Mouse (Mus musculus) forebrain, postnatal 0 days (tissue): ENCODE measurements around the gene Efnb2. TPM values are rescaled to one million over a fixed set of nuclear protein-coding genes. Genes with fewer than 3 reads are reported as not detected.

Experiments used
- ATAC-seq: fragments of 200-750 bp; cut with Nextera tagmentation; 2 replicates; pipeline ENCODE4 v1.8.0; 2017; ENCODE audit warnings: mild to moderate bottlenecking, moderate library complexity
- DNase-seq: peaks from one replicate; pipeline ENCODE4 v3.0.0-alpha.2; 2015
- H3K27ac ChIP-seq: fragments of 300-500 bp; sonication (generic); 2 replicates; pipeline ENCODE4 v1.5.1; 2014; ENCODE audit warnings: low read depth, mild to moderate bottlenecking, antibody characterized with exemption, low read length, moderate library complexity, mixed read lengths
- H3K27me3 ChIP-seq: fragments of 300-500 bp; sonication (generic); 2 replicates; pipeline ENCODE4 v1.6.1; 2014; ENCODE audit warnings: mild to moderate bottlenecking, low read length, mixed read lengths; ENCODE audit not compliant: insufficient read depth
- H3K36me3 ChIP-seq: fragments of 300-500 bp; sonication (generic); 2 replicates; pipeline ENCODE4 v1.6.1; 2014; ENCODE audit warnings: mild to moderate bottlenecking, moderate library complexity; ENCODE audit not compliant: insufficient read depth
- H3K4me1 ChIP-seq: fragments of 300-500 bp; sonication (generic); 2 replicates; pipeline ENCODE4 v1.6.1; 2014; ENCODE audit warnings: antibody characterized with exemption; ENCODE audit not compliant: insufficient read depth
- H3K4me2 ChIP-seq: fragments of 300-500 bp; sonication (generic); 2 replicates; pipeline ENCODE4 v1.6.1; 2014; ENCODE audit warnings: low read depth, mild to moderate bottlenecking, moderate library complexity
- H3K4me3 ChIP-seq: fragments of 300-500 bp; sonication (generic); 2 replicates; pipeline ENCODE4 v1.5.1; 2014; ENCODE audit warnings: low read depth, low read length, mixed read lengths
- H3K9ac ChIP-seq: fragments of 300-500 bp; sonication (generic); 2 replicates; pipeline ENCODE4 v1.6.1; 2014; ENCODE audit warnings: mild to moderate bottlenecking
- H3K9me3 ChIP-seq: fragments of 300-500 bp; sonication (generic); 2 replicates; pipeline ENCODE4 v1.6.1; 2016; ENCODE audit warnings: low read length
- CTCF ChIP-seq: sonication (generic); IDR thresholded peaks from 2 replicates; pipeline ENCODE4 v1.5.1; 2016; ENCODE audit warnings: antibody characterized with exemption, control low read depth, low read depth
- WGBS: fragments of 180-500 bp; shearing (Covaris S2); extraction: QIAGEN DNeasy Blood & Tissue Kit; methylation state at CpG from one replicate; pipeline ENCODE4 v1.1.7; 2014; 5-methylcytosine and 5-hydroxymethylcytosine counted together
- polyA plus RNA-seq: library from polyadenylated mRNA; unstranded; fragments of >200 nt; fragmentation: Nextera tagmentation; extraction: Ambion mirVana; gene quantifications from 2 replicates; pipeline ENCODE4 v1.2.1, GENCODE M21; 2015
- total RNA-seq: library from RNA; depleted of rRNA; stranded (reverse); fragments of >200 nt; gene quantifications from 2 replicates; pipeline ENCODE4 v1.2.3, GENCODE M21; 2014

Efnb2 gene
- total and polyA plus RNA-seq, 2 experiments from 2014 or later, result 29.6 to 53.5 TPM

DNA sequence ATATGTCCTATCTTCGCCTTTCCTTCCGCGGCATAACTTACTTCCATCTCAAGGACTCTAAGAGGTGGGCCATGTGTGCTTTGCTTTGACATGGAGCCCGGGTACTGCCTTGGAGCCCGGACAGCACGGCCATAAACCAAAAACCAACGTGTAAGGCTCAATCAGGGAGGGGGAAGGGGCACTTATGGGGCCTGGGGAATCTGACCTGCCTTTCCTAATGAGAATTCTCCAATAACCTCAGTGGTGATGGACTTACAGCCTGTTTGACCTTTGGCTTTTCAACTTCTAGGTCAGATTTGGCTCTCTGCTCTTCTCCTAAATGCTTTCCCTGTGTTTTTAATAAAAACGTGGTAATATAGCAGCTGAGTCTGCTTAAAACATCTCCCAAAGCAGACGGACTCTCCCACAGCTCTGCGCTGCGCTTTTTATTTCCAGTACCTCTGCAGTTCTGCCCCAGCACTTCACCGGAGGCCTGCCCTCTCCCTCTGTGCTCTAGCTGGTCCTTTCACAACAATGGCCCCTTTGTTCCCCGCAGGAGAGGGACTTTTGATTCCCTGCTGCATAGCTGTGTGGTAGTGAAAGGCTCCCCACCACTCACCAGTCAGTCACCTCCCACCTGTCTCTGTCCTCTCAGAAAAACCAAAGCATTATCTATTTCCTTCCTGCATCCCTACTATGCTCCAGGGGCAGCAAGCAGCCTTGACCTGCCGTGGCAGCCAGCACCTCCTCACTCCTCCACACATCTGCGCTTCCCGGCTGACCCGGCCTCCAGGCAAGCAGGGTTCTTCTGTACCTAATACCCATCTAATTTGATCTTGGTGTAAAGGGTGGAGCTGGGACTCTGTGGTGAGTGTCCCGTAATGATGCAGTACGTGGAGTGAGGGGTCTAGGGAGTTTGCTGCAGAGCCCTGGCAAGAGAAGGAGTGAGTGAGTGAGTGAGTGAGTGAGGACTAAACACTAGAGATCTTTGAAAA lies 41.5 kb downstream of the Efnb2 start:
- Histone ChIP-seq H3K27me3 (no peaks in the 10 kb centered on the region), H3K27ac (peak overlapping the region; percentile 84), H3K36me3 (peaks cover 26% of the 10 kb centered on the region), H3K4me3 (peak overlapping the region; percentile 14; the same call in 1 of the 2 replicates), H3K9me3 (no peaks in the 10 kb centered on the region), H3K9ac (peak overlapping the region; percentile 35), H3K4me1 (peaks cover 37% of the 10 kb centered on the region), H3K4me2 (peak overlapping the region; percentile 37)
- DNase-seq (peak; percentile 17), ATAC-seq (no peak)
- 37% methylated on average over 19 of the region's 19 CpGs for whole genome bisulfite sequencing
- no peak for TF ChIP-seq CTCF

- no peaks in the 10 kb centered on the region for H3K27me3 ChIP-seq
- H3K9me3 ChIP-seq, result no peaks in the 10 kb centered on the region
- peaks cover 3% of the 10 kb centered on the region; the same call in 1 of the 2 replicates for H3K4me1 ChIP-seq
- H3K4me3 ChIP-seq, result no peak overlapping the region
- peaks cover 5% of the 10 kb centered on the region for H3K36me3 ChIP-seq
- no peak overlapping the region for H3K27ac ChIP-seq
- WGBS, result 71% methylated on average over 1 of the region's 1 CpGs
- H3K4me2 ChIP-seq, result no peak overlapping the region
- no peak for ATAC-seq
- DNase-seq, result no peak
- TF ChIP-seq CTCF, result no peak
- no peak overlapping the region for H3K9ac ChIP-seq
Observed at GRCm38 (mm10) chr8:8613844-8614243, 47.2 kb downstream of the Efnb2 start.

DNA sequence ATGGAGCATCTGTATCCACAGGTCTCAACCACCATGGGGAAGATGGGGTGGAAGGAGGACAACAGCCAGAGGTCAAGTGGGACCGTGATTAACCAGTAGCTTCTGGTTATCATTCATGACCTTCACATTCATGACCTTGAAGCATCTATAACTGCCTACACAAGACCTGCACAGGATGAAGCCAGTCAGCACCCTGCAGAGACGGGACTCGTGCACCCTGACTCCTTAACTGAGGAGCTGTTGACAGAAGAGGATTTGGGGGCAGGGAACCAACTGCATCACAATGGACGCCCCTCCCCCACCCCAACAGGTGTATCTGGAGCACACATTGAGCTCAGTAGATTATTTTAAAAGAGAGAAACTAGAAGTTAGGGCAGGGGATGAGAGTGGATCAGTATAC lies 49.1 kb downstream of the Efnb2 start:
- Histone ChIP-seq H3K9me3 (no peaks in the 10 kb centered on the region), H3K27ac (no peak overlapping the region), H3K9ac (no peak overlapping the region), H3K4me1 (no peaks in the 10 kb centered on the region; the same call in 1 of the 2 replicates), H3K27me3 (no peaks in the 10 kb centered on the region), H3K4me3 (no peak overlapping the region), H3K4me2 (no peak overlapping the region), H3K36me3 (peaks cover 5% of the 10 kb centered on the region)
- ATAC-seq (no peak), DNase-seq (no peak)
- TF ChIP-seq CTCF, result no peak
- 81% methylated on average over 4 of the region's 4 CpGs for WGBS

GRCm38 (mm10) chr8:8609791-8610190 lies 51.3 kb downstream of the Efnb2 start:
- no peak overlapping the region for H3K4me2 ChIP-seq
- no peak for TF ChIP-seq CTCF
- ATAC-seq, result no peak
- DNase-seq, result no peak
- WGBS, result 26% methylated on average over 7 of the region's 7 CpGs
- H3K9ac ChIP-seq, result no peak overlapping the region
- H3K4me3 ChIP-seq, result no peak overlapping the region
- H3K9me3 ChIP-seq, result no peaks in the 10 kb centered on the region
- no peak overlapping the region for H3K27ac ChIP-seq
- H3K27me3 ChIP-seq, result no peaks in the 10 kb centered on the region
- no peaks in the 10 kb centered on the region; the same call in 1 of the 2 replicates for H3K4me1 ChIP-seq
- H3K36me3 ChIP-seq, result no peaks in the 10 kb centered on the region

- H3K27ac ChIP-seq, result no peak overlapping the region
- no peaks in the 10 kb centered on the region for H3K27me3 ChIP-seq
- H3K9me3 ChIP-seq, result no peaks in the 10 kb centered on the region
- H3K9ac ChIP-seq, result no peak overlapping the region
- WGBS, result 15% methylated on average over 5 of the region's 5 CpGs
- no peak for TF ChIP-seq CTCF
- no peak overlapping the region for H3K4me2 ChIP-seq
- no peaks in the 10 kb centered on the region; the same call in 1 of the 2 replicates for H3K4me1 ChIP-seq
- no peak for DNase-seq
- H3K4me3 ChIP-seq, result no peak overlapping the region
- H3K36me3 ChIP-seq, result no peaks in the 10 kb centered on the region
- peak; percentile 38 for ATAC-seq
Observed at GRCm38 (mm10) chr8:8609141-8609540, 51.9 kb downstream of the Efnb2 start.

DNA sequence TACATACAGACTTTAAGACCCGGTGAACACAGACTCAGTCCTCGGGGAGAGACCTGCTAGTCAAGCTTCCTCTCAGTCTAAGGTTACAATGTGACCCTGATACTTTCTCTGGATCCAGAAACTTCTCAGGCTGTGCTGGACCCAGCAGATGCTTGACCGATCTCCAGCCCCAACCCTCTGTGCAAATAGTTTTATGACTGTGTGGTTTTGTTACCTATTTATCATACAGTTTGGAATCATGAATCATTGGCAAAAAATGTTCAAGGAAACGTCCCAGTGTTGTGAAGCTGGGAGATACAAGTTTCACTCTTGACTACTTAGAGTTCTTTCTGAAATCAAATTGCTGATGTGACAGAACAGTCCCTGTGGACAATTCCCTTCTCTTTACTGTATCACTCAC lies 55.4 kb downstream of the Efnb2 start:
- H3K27me3 ChIP-seq, result no peaks in the 10 kb centered on the region
- TF ChIP-seq CTCF, result no peak
- 85% methylated on average over 4 of the region's 4 CpGs for WGBS

GRCm38 (mm10) chr8:8603875-8604274 lies 57.2 kb downstream of the Efnb2 start:
- Histone ChIP-seq H3K9me3 (no peaks in the 10 kb centered on the region), H3K4me2 (no peak overlapping the region), H3K36me3 (no peaks in the 10 kb centered on the region), H3K4me3 (no peak overlapping the region), H3K27ac (no peak overlapping the region), H3K27me3 (no peaks in the 10 kb centered on the region), H3K9ac (no peak overlapping the region), H3K4me1 (no peaks in the 10 kb centered on the region)
- ATAC-seq, result no peak
- DNase-seq, result no peak
- WGBS, result 81% methylated on average over 6 of the region's 6 CpGs
- TF ChIP-seq CTCF, result no peak

More for the DNA sequence above, 55.4 kb downstream of the Efnb2 start:
- DNase-seq, result no peak
- Histone ChIP-seq H3K27ac (no peak overlapping the region), H3K4me2 (no peak overlapping the region), H3K9me3 (no peaks in the 10 kb centered on the region), H3K9ac (no peak overlapping the region), H3K4me1 (no peaks in the 10 kb centered on the region), H3K36me3 (no peaks in the 10 kb centered on the region), H3K4me3 (no peak overlapping the region)
- no peak for ATAC-seq
